Mouse (Mus musculus): ENCODE measurements at regions not wholly inside any gene's neighbourhood (a gene's known extent, or its start where the extent isn't known, plus 50 kb on each side); places are given as distances from the start of the nearest gene placed in this dataset.

- ATAC-seq (replicated peaks; ENCODE audit: low FRiP score, poor library complexity, severe bottlenecking) = no peak
Observed at GRCm38 (mm10) chr5:118316310-118317017, 71.4 kb downstream of the 2410131K14Rik start.

DNA sequence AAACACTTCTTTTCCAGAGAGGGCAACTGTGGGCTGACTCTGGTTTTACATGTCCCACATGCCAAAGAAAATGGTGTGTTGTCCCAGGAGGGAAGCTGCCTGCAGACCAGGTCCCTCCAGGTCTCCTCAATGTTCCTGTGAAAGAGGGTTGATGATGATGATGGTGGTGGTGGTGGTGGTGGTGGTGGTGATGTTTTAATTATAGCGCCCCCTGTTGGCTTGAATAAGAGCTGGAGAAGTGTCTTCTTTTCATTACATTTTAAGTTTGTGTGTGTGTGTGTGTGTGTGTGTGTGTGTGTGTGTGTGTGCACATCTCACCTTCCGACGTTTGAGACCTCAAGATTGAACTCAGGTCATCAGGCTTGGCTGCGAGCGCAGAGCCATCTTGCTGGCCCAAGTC, 73.0 kb downstream of the 2410131K14Rik start:
- no peak for ATAC-seq (replicated peaks; ENCODE audit: low FRiP score, poor library complexity, severe bottlenecking)

DNA sequence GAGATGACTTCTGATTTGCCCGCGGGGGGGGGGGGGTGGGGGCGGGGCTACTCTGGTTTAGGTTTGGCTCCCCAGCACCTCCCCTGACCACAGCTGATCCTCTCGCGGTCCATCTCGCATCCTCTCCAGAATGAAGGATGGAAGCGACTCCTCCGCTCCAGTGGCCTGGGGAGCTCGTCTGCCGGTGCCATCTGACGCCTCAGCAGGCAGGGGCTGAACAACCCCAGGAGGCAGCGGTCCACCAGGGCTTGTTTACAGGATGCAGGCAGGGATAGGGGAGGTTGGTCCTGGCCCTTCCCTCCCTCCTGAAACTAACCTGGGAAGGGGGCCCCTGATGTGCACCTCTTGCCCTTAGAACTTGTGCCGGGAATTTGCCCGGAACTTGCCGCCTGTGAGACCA, 73.9 kb downstream of the 2410131K14Rik start:
- ATAC-seq (replicated peaks; ENCODE audit: low FRiP score, poor library complexity, severe bottlenecking) = no peak

GRCm38 (mm10) chr5:118321719-118322455, 76.9 kb downstream of the 2410131K14Rik start:
- no peak for ATAC-seq (replicated peaks; ENCODE audit: low FRiP score, poor library complexity, severe bottlenecking)

GRCm38 (mm10) chr5:118323151-118323550, 78.1 kb downstream of the 2410131K14Rik start:
- no peak for ATAC-seq (replicated peaks; ENCODE audit: low FRiP score, poor library complexity, severe bottlenecking)

- ATAC-seq (replicated peaks; ENCODE audit: low FRiP score, poor library complexity, severe bottlenecking) = no peak
Observed at GRCm38 (mm10) chr5:118326837-118327541, 82.0 kb downstream of the 2410131K14Rik start.

DNA sequence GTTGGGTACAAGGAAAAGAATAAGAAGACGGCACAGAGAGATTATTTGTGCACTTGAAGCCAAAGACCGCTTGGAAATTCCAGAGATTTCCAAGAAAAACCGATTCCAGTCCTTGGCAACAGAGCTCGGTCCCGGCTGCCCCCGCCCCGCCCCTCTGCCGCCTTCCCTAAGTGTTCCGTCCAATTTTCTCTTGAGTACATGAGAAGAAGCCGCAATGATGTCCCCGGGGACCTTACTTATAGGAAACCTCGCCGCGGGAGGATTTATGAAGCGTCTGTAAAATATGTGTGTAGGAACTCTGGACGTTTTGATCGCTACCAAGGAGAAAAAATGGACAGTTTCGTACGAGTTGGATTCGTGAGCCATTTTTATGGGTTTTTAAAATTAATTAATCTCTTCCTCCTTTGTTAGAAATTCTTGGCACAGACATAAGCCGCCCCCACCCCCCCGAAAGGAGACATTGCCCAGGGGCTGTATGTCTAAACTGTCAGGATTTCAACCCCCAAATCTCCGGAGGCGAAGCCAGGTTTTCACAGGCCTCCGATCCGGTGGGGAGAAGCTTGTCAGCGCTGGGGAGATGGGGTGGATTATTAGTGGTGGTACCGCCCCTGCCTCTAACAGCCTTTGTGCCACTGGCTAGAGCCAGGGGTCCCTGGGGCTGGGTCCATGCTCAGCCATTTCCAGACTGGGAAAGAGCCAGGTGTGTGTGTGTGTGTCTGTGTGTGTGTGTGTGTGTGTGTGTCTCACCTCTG, 83.1 kb downstream of the 2410131K14Rik start:
- ATAC-seq (replicated peaks; ENCODE audit: low FRiP score, poor library complexity, severe bottlenecking) = no peak

DNA sequence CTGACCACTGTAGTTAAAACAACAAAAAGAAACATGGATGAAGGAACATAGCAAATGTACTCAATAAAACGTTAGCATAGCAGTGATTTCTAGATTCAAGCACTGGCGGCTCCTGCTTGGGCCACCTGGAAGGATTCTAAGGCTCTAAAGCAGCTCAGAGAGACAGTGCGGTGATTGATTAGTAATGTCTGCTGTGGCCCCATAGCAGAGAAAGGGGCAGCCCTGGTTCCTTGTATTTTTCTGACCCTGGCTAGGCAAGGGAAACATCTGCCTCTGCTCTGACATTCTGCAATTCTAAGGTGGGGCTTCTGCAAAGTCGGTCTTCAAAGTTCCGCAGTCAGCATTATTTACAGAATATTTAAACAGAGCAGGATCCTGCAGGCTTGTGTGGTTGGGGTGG, 84.1 kb downstream of the 2410131K14Rik start:
- no peak for ATAC-seq (replicated peaks; ENCODE audit: low FRiP score, poor library complexity, severe bottlenecking)

DNA sequence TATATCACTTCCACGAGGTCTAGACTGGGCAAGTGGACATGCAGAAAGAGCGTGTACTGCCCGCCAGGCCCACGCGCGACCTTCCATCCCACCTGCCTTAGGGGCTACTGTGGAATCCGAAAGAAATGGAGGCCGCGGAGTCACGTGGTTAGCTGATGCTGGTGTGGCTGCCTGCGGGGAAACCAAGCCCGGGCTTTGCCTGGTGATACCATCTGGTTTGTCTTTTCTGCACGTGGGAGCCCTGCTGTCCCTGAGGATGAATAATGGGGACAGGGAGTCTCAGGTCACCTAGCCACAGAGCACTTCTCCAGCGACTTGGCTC, 86.2 kb downstream of the 2410131K14Rik start:
- no peak for ATAC-seq (replicated peaks; ENCODE audit: low FRiP score, poor library complexity, severe bottlenecking)

DNA sequence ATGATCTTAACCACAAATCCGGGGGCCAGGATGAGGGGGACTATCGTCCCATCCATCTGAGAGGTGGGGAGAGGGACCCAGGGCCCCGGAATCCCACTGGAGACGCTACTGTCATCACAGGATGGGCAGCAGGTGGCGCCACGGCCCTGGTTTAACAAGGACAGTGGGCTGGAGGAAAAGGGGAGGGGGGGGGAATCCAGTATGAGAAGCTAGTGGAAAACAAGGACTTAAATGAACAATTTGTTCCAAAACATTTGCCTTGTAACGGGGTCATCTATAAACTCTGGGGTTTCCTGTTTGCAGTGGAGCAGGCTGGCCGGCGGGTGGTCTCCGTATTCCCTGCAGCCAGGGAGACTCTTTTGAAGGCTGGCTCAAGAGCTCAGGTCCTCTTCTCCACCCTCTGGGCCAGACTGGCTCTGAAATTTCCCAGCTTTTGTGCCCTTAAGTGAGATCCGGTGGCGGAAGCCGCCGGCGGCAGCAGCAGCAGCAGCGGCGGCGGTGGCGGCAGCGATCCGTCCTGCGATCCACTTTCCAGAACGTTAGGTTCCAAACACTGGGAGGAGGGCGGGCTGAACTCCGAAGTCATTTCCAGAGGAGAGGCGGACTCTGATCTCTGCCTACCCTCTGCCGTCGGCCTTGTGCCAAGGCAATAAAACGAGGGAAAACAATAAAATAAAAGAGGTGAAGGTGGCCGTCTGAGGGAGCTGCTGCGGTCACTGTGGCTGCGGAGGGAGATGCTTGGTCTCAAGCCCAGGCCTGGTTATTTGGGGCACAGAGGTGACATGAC, 86.8 kb downstream of the 2410131K14Rik start:
- no peak for ATAC-seq (replicated peaks; ENCODE audit: low FRiP score, poor library complexity, severe bottlenecking)

GRCm38 (mm10) chr5:118334054-118334453, 89.0 kb downstream of the 2410131K14Rik start:
- ATAC-seq (replicated peaks; ENCODE audit: low FRiP score, poor library complexity, severe bottlenecking) = no peak

- no peak for ATAC-seq (replicated peaks; ENCODE audit: low FRiP score, poor library complexity, severe bottlenecking)
Observed at GRCm38 (mm10) chr5:118338186-118338585, 93.2 kb downstream of the 2410131K14Rik start.

DNA sequence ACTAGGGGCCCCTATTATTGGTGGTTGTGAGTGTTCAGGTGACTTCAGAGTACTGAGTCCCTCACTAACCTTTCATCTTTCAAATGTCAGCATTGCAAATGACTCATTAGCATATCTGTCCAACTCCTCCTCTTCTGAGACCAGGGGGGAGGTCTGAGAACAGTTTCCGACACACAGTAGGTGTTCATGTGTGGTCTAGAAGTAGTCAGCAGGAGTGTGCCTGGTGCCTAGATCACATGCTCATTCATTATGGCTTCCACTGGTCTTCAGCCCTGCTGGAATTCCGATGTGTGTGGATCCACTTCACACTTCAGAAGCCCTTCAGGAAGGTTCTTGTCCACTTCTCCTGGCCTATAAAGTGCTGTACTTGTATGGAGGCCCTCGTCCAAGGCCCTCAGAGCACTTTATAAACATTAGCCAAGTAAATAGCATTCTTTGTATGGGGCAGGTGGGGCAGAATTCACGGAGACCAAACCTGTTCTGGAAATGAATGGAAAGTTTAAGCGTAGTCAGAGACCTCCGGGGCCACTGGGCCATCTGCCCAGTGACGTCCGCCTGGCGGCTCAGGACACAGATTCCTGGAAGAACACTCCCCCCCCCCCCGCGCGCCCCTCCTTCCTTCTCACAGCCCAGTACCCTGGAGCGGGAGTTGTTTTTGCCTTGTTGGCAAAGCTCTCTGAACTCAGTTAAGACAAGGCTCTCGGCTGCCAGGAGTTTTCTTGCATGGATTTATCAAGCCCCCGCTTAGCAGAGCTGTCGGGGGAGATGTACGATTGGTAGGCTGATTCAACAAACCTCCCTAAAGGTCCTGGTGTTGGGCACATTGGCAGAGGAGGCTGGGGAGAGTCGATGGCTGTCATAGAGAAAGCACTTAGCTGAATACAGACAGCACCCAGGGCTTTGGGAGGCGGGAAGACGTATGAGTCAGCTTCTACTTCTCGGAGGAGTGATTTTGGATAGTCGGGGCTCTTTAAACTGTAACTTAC, 94.9 kb downstream of the 2410131K14Rik start:
- ATAC-seq (replicated peaks; ENCODE audit: low FRiP score, poor library complexity, severe bottlenecking) = no peak

DNA sequence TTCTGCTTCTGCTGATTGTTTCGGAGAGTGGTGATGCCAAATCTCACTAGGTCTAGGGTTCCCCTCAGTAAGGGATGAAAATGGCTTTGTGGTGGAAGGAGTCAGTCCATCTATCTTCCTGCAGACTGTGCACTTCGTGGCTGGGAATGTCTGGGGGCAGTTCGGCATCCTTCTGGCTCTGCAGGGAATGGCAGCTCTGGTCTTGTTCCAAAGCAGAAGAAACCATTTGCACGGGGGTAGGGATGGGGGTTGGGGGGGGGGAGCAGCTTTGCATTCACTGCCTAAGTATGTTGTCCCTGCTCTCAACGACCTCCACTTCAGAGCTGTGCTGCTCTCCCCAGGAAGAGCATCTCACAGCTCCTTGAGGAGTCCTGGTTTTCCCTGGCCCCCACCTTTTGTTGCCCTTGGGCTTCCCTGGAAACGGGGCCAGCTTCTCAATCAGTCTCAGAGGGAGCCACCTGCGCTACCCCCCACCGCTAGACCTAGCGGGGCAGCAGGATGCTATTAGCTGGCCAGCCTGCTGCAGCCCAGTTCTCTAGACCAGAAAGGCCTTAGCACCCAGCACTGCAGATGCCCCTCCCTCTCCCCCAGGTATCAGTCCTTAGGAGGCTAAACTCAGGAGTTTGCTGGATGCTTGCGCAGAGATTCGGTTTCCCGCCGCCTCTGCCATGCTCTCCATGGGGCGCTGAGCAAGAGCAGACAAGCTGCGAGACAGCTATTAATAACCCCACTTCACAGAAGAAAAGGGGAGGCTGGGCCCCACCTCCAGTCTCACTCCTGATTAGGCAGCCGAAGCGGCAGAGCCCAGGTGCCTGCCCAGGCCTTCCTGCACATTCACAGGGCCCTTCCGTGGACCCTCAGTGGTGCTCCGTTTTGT, 98.7 kb downstream of the 2410131K14Rik start:
- no peak for ATAC-seq (replicated peaks; ENCODE audit: low FRiP score, poor library complexity, severe bottlenecking)

DNA sequence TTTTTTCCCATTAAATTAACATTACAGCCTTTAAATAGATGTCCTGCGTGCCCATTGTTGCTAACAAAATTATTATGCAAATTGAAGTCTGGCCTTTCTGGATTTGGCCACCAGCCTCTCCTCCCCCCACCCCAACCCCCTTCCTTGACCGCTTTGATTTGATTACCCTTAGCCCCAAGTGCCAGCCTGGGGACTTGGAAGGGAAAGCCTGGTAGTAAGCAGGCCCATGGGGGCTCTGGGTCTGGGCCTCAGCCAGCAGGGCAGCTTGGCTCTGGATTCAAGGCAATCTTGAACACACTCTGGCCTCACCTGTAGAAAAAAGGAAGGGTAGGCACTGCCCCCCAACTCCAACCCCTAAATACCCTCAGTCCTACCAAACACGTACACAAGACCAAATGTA, 100.2 kb downstream of the 2410131K14Rik start:
- ATAC-seq (replicated peaks; ENCODE audit: low FRiP score, poor library complexity, severe bottlenecking) = no peak

GRCm38 (mm10) chr5:118349057-118349456, 104.0 kb downstream of the 2410131K14Rik start:
- ATAC-seq (replicated peaks; ENCODE audit: low FRiP score, poor library complexity, severe bottlenecking) = no peak

GRCm38 (mm10) chr5:118351301-118351700, 106.3 kb downstream of the 2410131K14Rik start:
- no peak for ATAC-seq (replicated peaks; ENCODE audit: low FRiP score, poor library complexity, severe bottlenecking)
